Mouse (Mus musculus) bone marrow macrophage, adult 2 months (primary cell): ENCODE data around the gene Gm45713.

Experiments used
- CTCF ChIP-seq: IDR thresholded peaks from 2 replicates; pipeline ENCODE4 v1.5.1; 2012; ENCODE audit warnings: low read depth, mild to moderate bottlenecking, low read length, moderate library complexity
- POLR2A ChIP-seq: IDR thresholded peaks from 2 replicates; pipeline ENCODE4 v1.6.1; 2012; ENCODE audit warnings: mild to moderate bottlenecking, low read depth, low read length, borderline replicate concordance

DNA sequence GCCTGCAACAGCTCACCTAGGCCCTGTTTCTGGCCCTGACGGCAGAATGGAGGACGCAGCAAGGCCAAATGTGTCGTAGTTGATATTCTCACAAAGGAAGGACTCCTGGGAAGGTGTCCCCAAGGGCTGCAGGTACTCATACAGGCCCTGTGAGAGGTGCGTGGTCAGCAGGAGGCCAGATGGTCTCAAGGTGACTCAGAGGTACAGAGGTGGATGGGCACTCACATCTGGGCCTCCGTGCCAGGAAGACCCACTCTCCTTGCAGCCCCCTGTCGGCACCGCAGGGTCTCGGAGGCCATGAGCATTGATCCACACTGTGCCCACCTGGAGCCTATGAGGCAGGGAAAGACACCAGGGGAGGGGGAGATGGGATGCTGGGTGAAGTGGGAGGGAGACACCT, 9.4 kb upstream of the Gm45713 start:
- TF ChIP-seq POLR2A (no peak), CTCF (no peak)
